Comparison of ENCODE assay signal across 28 mouse cellular contexts in genomic region chr9:101498721-101499120, GRCm38 (mm10).
DNase-seq lines count a peak whose midpoint lies in the region; ATAC-seq and TF ChIP-seq lines count a peak whose summit lies in the region.
"Had no signal": no experiment of that assay in that cellular context is flagged by ENCODE, and none has a peak within 500 bp of the region (broad histone marks: within the 10 kb centered on the region; RNA-seq: fewer than 3 reads in every experiment).

No protein-coding gene starts in this region.

- H3K4me1 ChIP-seq in heart, embryonic 10.5 days: peaks cover 3% of the 10 kb centered on the region; the same call in 1 of the 2 replicates
- H3K4me1 ChIP-seq in kidney, adult 2 months (ENCODE audit: control insufficient read depth, insufficient read depth, low read length): no peaks in the 10 kb centered on the region
- H3K4me1 ChIP-seq in liver, adult 2 months (ENCODE audit: control insufficient read depth, insufficient read depth, low read length): no peaks in the 10 kb centered on the region
- H3K4me1 ChIP-seq in liver, embryonic 11.5 days (replicated peaks; ENCODE audit: control insufficient read depth, insufficient read depth, low read length): no peaks in the 10 kb centered on the region; the same call in 1 of the 2 replicates
- H3K4me1 ChIP-seq: embryonic facial prominence, embryonic 13.5 days; heart, embryonic 15.5 days had no signal

- no peaks in the 10 kb centered on the region for H3K79me2 ChIP-seq in liver, adult 2 months (ENCODE audit: control insufficient read depth, insufficient read depth, low read length)

- DNase-seq in heart, adult 11 months: peak; percentile 79
- no peak for DNase-seq in heart, embryonic 10.5 days (ENCODE audit: low spot score)
- peak; percentile 65 for DNase-seq in kidney, adult 2 months
- DNase-seq in kidney, postnatal 10 days: no peak
- DNase-seq in liver, adult 2 months (ENCODE audit: extremely low read depth, low read depth, low spot score): peak; percentile 18
- DNase-seq in liver, embryonic 11.5 days (ENCODE audit: low spot score): no peak
- DNase-seq: adrenal gland, adult 8-10 months; adrenal gland, postnatal 25 days; cerebellum, adult 11-12 months; cerebellum, adult 8-10 months; cerebellum, postnatal 10 days; cerebellum, postnatal 36 days; embryo, embryonic 11 days; gastrocnemius, postnatal 10 days; gastrocnemius, postnatal 36 days; heart, postnatal 10 days; heart, postnatal 36 days had no signal

- H3K9me3 ChIP-seq in heart, embryonic 10.5 days: no peaks in the 10 kb centered on the region
- H3K9me3 ChIP-seq in liver, embryonic 11.5 days (ENCODE audit: control insufficient read depth, low read length): no peaks in the 10 kb centered on the region
- H3K9me3 ChIP-seq: embryonic facial prominence, embryonic 10.5 days; embryonic facial prominence, embryonic 13.5 days; forebrain, embryonic 12.5 days; forebrain, embryonic 15.5 days; heart, embryonic 12.5 days; heart, embryonic 15.5 days; hindbrain, embryonic 10.5 days; hindbrain, embryonic 13.5 days had no signal

- 91% methylated on average over 5 of the region's 5 CpGs for WGBS in heart, embryonic 10.5 days
- WGBS in kidney, adult 2 months: 64% methylated on average over 5 of the region's 5 CpGs
- WGBS in liver, adult 2 months: 38% methylated on average over 5 of the region's 5 CpGs
- 82% methylated on average over 5 of the region's 5 CpGs for WGBS in liver, embryonic 11.5 days

- ATAC-seq in liver, embryonic 11.5 days (replicated peaks; ENCODE audit: low FRiP score): no peak
- ATAC-seq: activated CD4-positive, CD25-positive, alpha-beta regulatory T cell, adult 4 months; forebrain, embryonic 15.5 days; hindbrain, embryonic 16.5 days had no signal

- H3K4me3 ChIP-seq in heart, embryonic 10.5 days: no peak overlapping the region
- no peak overlapping the region for H3K4me3 ChIP-seq in kidney, adult 2 months (ENCODE audit: insufficient read depth, low read depth, low read length)
- H3K4me3 ChIP-seq in liver, adult 2 months (ENCODE audit: insufficient read depth, low read depth, low read length): no peak overlapping the region
- no peak overlapping the region for H3K4me3 ChIP-seq in liver, embryonic 11.5 days (ENCODE audit: low read depth, low read length)
- H3K4me3 ChIP-seq: embryonic facial prominence, embryonic 10.5 days; embryonic facial prominence, embryonic 13.5 days; erythroblast, embryonic 14.5 days; forebrain, embryonic 12.5 days; forebrain, embryonic 15.5 days; heart, embryonic 12.5 days; heart, embryonic 15.5 days; hindbrain, embryonic 10.5 days; hindbrain, embryonic 13.5 days had no signal

- H3K27ac ChIP-seq in heart, embryonic 10.5 days: no peak overlapping the region
- H3K27ac ChIP-seq in kidney, adult 2 months (ENCODE audit: insufficient read depth, low read depth, low read length): no peak overlapping the region
- no peak overlapping the region for H3K27ac ChIP-seq in liver, adult 2 months (replicated peaks; ENCODE audit: insufficient read depth, low read depth, low read length)
- H3K27ac ChIP-seq in liver, embryonic 11.5 days (ENCODE audit: low read depth, low read length): no peak overlapping the region
- H3K27ac ChIP-seq: embryonic facial prominence, embryonic 10.5 days; embryonic facial prominence, embryonic 13.5 days; forebrain, embryonic 12.5 days; forebrain, embryonic 15.5 days; heart, embryonic 15.5 days; hindbrain, embryonic 10.5 days; hindbrain, embryonic 13.5 days had no signal

- no peak for TF ChIP-seq POLR2A in kidney, adult 2 months (IDR thresholded peaks at IDR 0.05; ENCODE audit: low read depth, low read length)
- no peak for TF ChIP-seq POLR2A in liver, adult 2 months (IDR thresholded peaks at IDR 0.05; ENCODE audit: extremely low read depth, insufficient read depth, low read length)

- no peaks in the 10 kb centered on the region for H3K36me3 ChIP-seq in heart, embryonic 10.5 days
- no peaks in the 10 kb centered on the region for H3K36me3 ChIP-seq in kidney, adult 2 months (ENCODE audit: control insufficient read depth, insufficient read depth, low read length)
- no peaks in the 10 kb centered on the region for H3K36me3 ChIP-seq in liver, adult 2 months (ENCODE audit: control insufficient read depth, insufficient read depth, low read length)
- no peaks in the 10 kb centered on the region for H3K36me3 ChIP-seq in liver, embryonic 11.5 days (ENCODE audit: control insufficient read depth, insufficient read depth, low read length)
- H3K36me3 ChIP-seq: embryonic facial prominence, embryonic 10.5 days; embryonic facial prominence, embryonic 13.5 days; forebrain, embryonic 12.5 days; forebrain, embryonic 15.5 days; heart, embryonic 12.5 days; heart, embryonic 15.5 days; hindbrain, embryonic 10.5 days; hindbrain, embryonic 13.5 days had no signal

- H3K4me2 ChIP-seq in liver, embryonic 11.5 days: no peak overlapping the region
- H3K4me2 ChIP-seq: embryonic facial prominence, embryonic 13.5 days; forebrain, embryonic 12.5 days; forebrain, embryonic 15.5 days; heart, embryonic 12.5 days; heart, embryonic 15.5 days; hindbrain, embryonic 13.5 days had no signal

- no peak overlapping the region for H3K9ac ChIP-seq in liver, adult 2 months (ENCODE audit: low read depth, low read length)
- H3K9ac ChIP-seq in liver, embryonic 11.5 days (ENCODE audit: low read depth, low read length): no peak overlapping the region
- H3K9ac ChIP-seq: embryonic facial prominence, embryonic 13.5 days; forebrain, embryonic 12.5 days; forebrain, embryonic 15.5 days; heart, embryonic 12.5 days; heart, embryonic 15.5 days; hindbrain, embryonic 13.5 days had no signal

- no peaks in the 10 kb centered on the region for H3K27me3 ChIP-seq in heart, embryonic 10.5 days (ENCODE audit: insufficient read depth, poor library complexity, severe bottlenecking)
- H3K27me3 ChIP-seq in kidney, adult 2 months (replicated peaks; ENCODE audit: control insufficient read depth, insufficient read depth, low read length): no peaks in the 10 kb centered on the region; the same call in 1 of the 2 replicates
- no peaks in the 10 kb centered on the region for H3K27me3 ChIP-seq in liver, adult 2 months (ENCODE audit: control insufficient read depth, insufficient read depth, low read length)
- H3K27me3 ChIP-seq in liver, embryonic 11.5 days (replicated peaks; ENCODE audit: control insufficient read depth, insufficient read depth, low read length): no peaks in the 10 kb centered on the region
- H3K27me3 ChIP-seq: embryonic facial prominence, embryonic 13.5 days; forebrain, embryonic 12.5 days; forebrain, embryonic 15.5 days; heart, embryonic 12.5 days; heart, embryonic 15.5 days; hindbrain, embryonic 13.5 days had no signal

- TF ChIP-seq CTCF in kidney, adult 2 months (conservative IDR thresholded peaks at IDR 0.05; ENCODE audit: insufficient read depth, insufficient read length, low read depth, low read length): no peak
- TF ChIP-seq CTCF in liver, adult 2 months (IDR thresholded peaks at IDR 0.05; ENCODE audit: low read depth, low read length): no peak

Comparison
In these comparisons a context has a peak if more than half of its experiments do, and no peak if none do; other contexts are left out.
1. DNase-seq: peak in heart, adult 11 months (single experiment), kidney, adult 2 months (single experiment) and liver, adult 2 months (single experiment); none in heart, embryonic 10.5 days (single experiment), kidney, postnatal 10 days (single experiment) and liver, embryonic 11.5 days (single experiment).